Mouse (Mus musculus): ENCODE measurements around the gene Ubash3a. TPM values are rescaled to one million over a fixed set of nuclear protein-coding genes. Genes with fewer than 3 reads are reported as not detected.

Ubash3a gene
- polyA plus RNA-seq, 1 experiment, result not detected

DNA sequence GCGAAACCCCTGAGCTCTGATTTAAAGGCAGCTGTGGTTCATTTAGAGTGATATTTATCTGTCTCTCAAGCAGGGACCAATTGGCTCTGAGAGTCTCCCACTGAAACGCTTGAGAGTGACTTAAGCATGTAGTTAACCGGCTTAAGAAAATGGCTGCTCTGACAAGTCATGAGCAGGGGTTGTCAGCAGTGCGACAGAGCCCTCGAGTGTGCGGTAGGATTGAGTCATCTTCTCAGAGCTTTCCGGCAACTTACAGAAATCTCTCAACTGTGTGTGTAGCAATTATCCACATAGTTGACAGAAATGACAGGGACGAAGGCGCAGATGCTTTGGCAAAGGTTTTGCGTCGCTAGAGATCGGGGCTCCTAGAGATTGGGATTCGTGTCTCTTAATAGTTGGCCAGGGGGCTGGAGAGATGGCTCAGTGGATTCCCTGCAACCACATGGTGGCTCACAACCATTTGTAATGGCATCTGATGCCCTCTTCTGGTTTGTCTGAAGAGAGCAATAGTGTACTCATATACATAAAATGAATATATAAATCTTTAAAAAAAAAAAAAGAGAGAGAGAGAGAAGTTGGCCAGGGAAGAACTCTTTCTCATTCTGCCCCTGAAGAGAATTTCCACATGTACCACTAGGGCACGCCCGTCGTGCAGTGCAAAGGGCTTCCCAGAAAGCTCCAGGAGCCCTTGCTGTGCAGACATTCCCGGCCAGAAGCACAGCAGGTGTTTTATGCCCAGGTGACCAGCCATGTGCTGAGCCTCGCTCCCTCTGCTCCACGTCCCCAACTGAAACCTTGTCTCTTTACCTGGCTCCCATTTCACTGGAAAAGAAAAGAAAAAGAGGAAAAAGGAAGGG, 74.4 kb downstream of the Ubash3a start:
- Histone ChIP-seq H3K4me3 (ENCODE audit: insufficient read depth, low read length) (no peak overlapping the region), H3K4me1 (ENCODE audit: control insufficient read depth, insufficient read depth, low read length) (no peaks in the 10 kb centered on the region), H3K27ac (ENCODE audit: insufficient read depth, low read length) (no peak overlapping the region)
- no peak for TF ChIP-seq POLR2A (IDR thresholded peaks at IDR 0.05; ENCODE audit: extremely low read depth, insufficient read depth, low read length)
- no peak for TF ChIP-seq CTCF (IDR thresholded peaks at IDR 0.05; ENCODE audit: extremely low read depth, insufficient read depth, low read length)

DNA sequence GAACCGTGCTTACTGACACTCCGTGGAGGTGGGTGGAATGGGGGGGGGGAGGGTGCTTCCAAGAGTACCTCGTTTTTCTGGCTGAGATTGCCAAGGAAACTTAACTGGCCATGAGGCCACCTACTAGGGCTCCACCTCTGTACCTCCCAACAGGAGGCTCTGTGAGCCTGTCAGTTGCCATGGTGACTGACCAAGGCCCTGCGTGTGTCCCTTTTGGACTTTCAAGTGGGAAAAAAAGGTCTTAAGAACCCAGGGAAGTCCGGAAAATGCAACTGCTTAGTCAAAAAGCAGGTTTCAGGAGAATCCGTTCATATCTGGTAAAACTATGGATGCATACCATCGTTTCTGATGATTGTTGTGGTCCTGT, 75.0 kb downstream of the Ubash3a start:
- TF ChIP-seq POLR2A (IDR thresholded peaks at IDR 0.05; ENCODE audit: extremely low read depth, insufficient read depth, low read length), result no peak
- no peak for TF ChIP-seq CTCF (IDR thresholded peaks at IDR 0.05; ENCODE audit: extremely low read depth, insufficient read depth, low read length)
- Histone ChIP-seq H3K27ac (ENCODE audit: insufficient read depth, low read length) (no peak overlapping the region), H3K4me1 (ENCODE audit: control insufficient read depth, insufficient read depth, low read length) (no peaks in the 10 kb centered on the region), H3K4me3 (ENCODE audit: insufficient read depth, low read length) (no peak overlapping the region)

DNA sequence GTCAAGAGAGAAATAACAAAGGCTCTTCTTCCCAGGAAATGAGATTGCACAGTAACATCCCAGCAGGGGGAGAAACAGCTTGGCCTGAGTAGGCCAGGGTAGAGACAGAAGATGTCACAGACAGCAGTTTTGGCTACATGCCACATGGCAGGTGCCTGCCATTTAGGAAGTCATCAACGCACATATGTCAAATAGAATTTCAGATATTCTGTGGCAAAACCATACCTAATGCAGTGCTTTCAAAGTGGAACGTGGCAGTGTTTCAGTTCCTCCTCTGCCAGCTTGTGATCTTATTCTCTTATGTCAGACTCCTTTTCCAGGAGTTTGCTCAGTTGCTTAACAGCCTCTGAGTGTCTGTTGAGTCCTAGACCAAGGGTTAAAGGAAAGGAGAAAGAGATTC, 78.2 kb downstream of the Ubash3a start:
- H3K4me1 ChIP-seq (ENCODE audit: control insufficient read depth, insufficient read depth, low read length), result no peaks in the 10 kb centered on the region
- H3K4me3 ChIP-seq (ENCODE audit: insufficient read depth, low read length), result no peak overlapping the region
- no peak overlapping the region for H3K27ac ChIP-seq (ENCODE audit: insufficient read depth, low read length)
- TF ChIP-seq CTCF (IDR thresholded peaks at IDR 0.05; ENCODE audit: extremely low read depth, insufficient read depth, low read length), result no peak

DNA sequence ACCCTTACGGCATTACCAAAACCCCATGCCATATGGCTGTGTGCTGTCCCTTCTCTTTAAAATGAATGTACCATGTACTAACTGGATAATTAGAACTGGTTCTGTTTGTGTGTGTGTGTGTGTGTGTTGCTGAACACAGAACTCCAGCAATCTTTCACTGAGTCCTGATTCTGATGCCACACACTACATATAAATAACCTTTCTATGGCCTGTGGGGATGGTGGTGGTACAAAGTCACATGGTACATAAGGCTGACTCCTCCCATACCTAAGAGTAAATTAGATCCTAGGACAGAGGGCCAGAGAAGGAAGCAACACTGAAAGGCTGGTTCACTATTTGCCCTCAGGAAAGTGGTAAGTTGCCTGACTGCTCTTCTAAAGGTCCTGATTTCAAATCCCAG, 78.8 kb downstream of the Ubash3a start, which contains the start of gene Slc37a1:
Gene Slc37a1 (plus strand): TSS at position 301 of the 400 bp plus-strand sequence.
- H3K27ac ChIP-seq (ENCODE audit: insufficient read depth, low read length), result no peak within 1 kb of the TSS
- H3K4me1 ChIP-seq (ENCODE audit: control insufficient read depth, insufficient read depth, low read length), result no peaks in the 10 kb centered on the region
- TF ChIP-seq POLR2A (IDR thresholded peaks at IDR 0.05; ENCODE audit: extremely low read depth, insufficient read depth, low read length), result no peak
- TF ChIP-seq CTCF (IDR thresholded peaks at IDR 0.05; ENCODE audit: extremely low read depth, insufficient read depth, low read length), result no peak
- H3K4me3 ChIP-seq (ENCODE audit: insufficient read depth, low read length), result no peak within 1 kb of the TSS

DNA sequence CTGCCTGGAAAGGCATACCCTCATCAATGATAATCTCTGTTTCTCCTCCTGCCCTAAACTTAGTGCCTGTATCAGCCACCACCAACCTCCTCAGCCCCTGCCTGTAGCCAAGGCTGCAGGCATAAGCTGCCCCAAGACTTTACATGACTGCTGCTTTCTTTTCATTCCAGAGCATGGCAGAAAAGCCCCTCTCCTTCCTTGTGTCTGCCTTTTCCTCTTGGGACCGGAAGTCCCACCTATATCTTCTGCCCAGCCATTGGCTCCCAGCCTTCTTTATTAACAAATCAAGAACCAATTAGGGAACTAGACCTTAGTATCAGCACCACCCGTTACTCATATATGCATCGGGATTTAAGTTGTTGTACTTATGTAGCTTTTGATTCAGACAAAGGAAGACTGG, 79.5 kb downstream of the Ubash3a start:
- Histone ChIP-seq H3K27ac (ENCODE audit: insufficient read depth, low read length) (no peak overlapping the region), H3K4me3 (ENCODE audit: insufficient read depth, low read length) (no peak overlapping the region), H3K4me1 (ENCODE audit: control insufficient read depth, insufficient read depth, low read length) (no peaks in the 10 kb centered on the region)
- no peak for TF ChIP-seq POLR2A (IDR thresholded peaks at IDR 0.05; ENCODE audit: extremely low read depth, insufficient read depth, low read length)
- no peak for TF ChIP-seq CTCF (IDR thresholded peaks at IDR 0.05; ENCODE audit: extremely low read depth, insufficient read depth, low read length)

DNA sequence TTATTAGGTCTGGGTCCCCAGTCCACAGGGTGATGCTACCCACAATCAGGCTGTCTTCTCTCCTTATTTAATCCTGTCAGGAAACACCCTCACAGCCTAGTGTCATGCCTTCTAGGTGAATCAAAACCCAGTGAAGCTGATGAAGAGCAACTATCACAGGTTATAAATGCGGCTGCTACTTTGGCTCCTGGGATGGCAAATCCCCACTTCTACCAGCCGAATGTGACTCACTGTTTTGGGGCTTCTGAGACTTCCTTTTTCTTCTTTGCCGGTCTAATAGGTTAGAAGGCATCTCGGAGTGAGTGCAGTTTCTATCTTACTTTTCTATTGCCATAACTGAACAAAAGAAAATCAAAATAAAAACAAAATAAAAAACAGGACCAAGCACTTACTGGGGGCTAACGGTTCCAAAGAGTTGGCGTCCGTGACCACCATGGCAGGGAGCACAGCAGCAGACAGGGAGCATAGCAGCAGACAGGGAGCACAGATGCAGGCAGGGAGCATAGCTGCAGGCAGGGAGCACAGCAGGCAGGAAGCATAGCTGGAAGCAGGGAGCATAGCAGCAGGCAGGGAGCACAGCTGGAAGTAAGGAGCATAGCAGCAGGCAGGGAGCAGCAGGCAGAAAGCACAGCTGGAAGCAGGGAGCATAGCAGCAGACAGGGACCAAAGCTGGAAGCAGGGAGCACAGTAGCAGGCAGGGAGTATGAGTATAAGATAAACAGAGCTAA, 81.5 kb downstream of the Ubash3a start:
- TF ChIP-seq POLR2A (IDR thresholded peaks at IDR 0.05; ENCODE audit: extremely low read depth, insufficient read depth, low read length) (no peak), CTCF (IDR thresholded peaks at IDR 0.05; ENCODE audit: extremely low read depth, insufficient read depth, low read length) (no peak)
- Histone ChIP-seq H3K4me3 (ENCODE audit: insufficient read depth, low read length) (no peak overlapping the region), H3K4me1 (ENCODE audit: control insufficient read depth, insufficient read depth, low read length) (no peaks in the 10 kb centered on the region), H3K27ac (ENCODE audit: insufficient read depth, low read length) (no peak overlapping the region)

DNA sequence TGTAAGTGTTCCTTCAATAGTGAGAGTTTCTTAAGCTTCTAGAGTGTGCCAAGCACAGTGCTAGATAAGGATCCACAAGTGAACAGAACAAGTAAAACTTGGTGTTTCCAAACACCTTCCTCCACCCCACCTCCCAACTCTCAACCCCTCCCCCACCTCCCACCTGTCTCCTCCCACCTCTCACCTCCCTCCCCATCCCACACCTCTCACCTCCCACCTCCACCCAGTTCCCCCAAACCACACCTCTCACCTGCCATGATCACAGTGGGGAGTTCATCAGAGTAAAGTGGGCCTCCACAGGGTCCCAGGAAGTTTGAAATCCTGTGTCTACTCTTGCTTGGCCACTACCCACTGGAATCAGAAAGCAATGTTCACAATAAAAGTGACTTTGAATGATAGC, 82.6 kb downstream of the Ubash3a start:
- Histone ChIP-seq H3K4me3 (ENCODE audit: insufficient read depth, low read length) (no peak overlapping the region), H3K4me1 (ENCODE audit: control insufficient read depth, insufficient read depth, low read length) (no peaks in the 10 kb centered on the region), H3K27ac (ENCODE audit: insufficient read depth, low read length) (no peak overlapping the region)
- TF ChIP-seq CTCF (IDR thresholded peaks at IDR 0.05; ENCODE audit: extremely low read depth, insufficient read depth, low read length) (no peak), POLR2A (IDR thresholded peaks at IDR 0.05; ENCODE audit: extremely low read depth, insufficient read depth, low read length) (no peak)

DNA sequence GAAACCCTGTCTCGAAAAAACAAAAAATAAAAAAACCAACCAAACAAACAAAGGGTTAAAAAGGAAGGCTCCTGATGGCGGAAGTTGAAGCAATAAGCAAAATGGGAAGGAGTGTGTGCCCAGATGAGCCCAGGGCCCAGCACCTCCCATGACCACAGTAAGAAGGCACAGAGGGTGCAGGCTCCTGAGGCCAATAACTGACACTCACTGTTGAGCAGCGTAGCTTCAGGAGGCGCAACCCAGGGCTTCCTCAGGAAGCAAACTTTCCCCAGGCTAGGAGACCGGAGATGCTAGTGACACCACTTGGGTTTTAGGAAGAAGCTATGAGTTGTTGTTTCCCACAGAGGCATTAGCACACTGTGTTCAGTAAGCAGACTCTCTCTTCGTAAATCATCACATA, 83.2 kb downstream of the Ubash3a start:
- Histone ChIP-seq H3K4me3 (ENCODE audit: insufficient read depth, low read length) (no peak overlapping the region), H3K4me1 (ENCODE audit: control insufficient read depth, insufficient read depth, low read length) (no peaks in the 10 kb centered on the region), H3K27ac (ENCODE audit: insufficient read depth, low read length) (no peak overlapping the region)
- no peak for TF ChIP-seq POLR2A (IDR thresholded peaks at IDR 0.05; ENCODE audit: extremely low read depth, insufficient read depth, low read length)
- TF ChIP-seq CTCF (IDR thresholded peaks at IDR 0.05; ENCODE audit: extremely low read depth, insufficient read depth, low read length), result no peak

DNA sequence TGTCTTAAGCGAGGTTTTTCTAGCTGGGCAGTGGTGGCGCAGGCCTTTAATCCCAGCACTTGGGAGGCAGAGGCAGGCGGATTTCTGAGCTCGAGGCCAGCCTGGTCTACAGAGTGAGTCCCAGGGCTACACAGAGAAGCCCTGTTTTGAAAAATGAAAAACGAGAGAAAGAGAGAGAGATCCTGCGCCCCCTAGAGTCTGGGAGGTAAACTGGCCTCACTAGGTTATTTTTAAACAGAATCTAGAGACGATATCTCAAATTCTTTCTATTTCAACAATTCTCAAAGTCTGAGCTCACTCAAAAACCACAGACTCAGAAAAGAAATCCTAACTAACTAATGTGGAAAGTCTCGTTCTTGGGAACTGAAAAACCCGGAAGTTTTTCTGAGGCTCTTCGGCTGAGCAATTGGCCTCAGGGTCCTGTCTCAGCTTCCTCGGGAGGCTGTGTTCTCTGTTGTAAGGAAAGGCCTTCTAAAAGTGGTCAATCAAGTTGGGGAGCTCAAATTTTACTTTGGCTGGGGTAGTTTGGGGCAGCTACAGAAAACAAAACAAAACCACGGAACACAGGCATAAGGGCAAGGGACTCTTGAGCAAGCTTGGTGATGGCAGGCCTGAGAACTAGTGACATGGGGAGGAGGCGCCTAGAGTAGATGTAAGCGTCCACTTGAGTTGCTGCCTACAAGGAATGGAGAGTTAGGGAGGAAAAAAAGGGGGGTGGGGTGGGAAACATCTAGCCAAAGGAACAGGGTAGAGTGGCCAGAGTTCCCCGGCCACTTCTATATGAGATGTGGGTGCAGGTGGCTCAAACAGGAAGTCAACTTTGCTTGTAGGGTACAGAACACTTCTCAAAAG, 86.9 kb downstream of the Ubash3a start:
- no peaks in the 10 kb centered on the region for H3K4me1 ChIP-seq (ENCODE audit: control insufficient read depth, insufficient read depth, low read length)
- peak overlapping the region; percentile 66; the same call in 1 of the 2 replicates for H3K4me3 ChIP-seq (ENCODE audit: insufficient read depth, low read length)
- H3K27ac ChIP-seq (ENCODE audit: insufficient read depth, low read length), result no peak overlapping the region
- TF ChIP-seq POLR2A (IDR thresholded peaks at IDR 0.05; ENCODE audit: extremely low read depth, insufficient read depth, low read length) (no peak), CTCF (IDR thresholded peaks at IDR 0.05; ENCODE audit: extremely low read depth, insufficient read depth, low read length) (no peak)
